Mouse (Mus musculus) E14TG2a.4 (cell line): ENCODE results near the gene Smarcc2.

Experiments used
- CTCF ChIP-seq: conservative IDR thresholded peaks from 2 replicates; pipeline ENCODE4 v1.5.1; 2014; ENCODE audit warnings: low read length
- NANOG ChIP-seq: IDR thresholded peaks from 2 replicates; pipeline ENCODE4 v1.6.1; 2014; ENCODE audit warnings: borderline replicate concordance, low read length, mixed read lengths
- POU5F1 ChIP-seq: IDR thresholded peaks from 2 replicates; pipeline ENCODE4 v1.6.1; 2014; ENCODE audit warnings: low read length, borderline replicate concordance

DNA sequence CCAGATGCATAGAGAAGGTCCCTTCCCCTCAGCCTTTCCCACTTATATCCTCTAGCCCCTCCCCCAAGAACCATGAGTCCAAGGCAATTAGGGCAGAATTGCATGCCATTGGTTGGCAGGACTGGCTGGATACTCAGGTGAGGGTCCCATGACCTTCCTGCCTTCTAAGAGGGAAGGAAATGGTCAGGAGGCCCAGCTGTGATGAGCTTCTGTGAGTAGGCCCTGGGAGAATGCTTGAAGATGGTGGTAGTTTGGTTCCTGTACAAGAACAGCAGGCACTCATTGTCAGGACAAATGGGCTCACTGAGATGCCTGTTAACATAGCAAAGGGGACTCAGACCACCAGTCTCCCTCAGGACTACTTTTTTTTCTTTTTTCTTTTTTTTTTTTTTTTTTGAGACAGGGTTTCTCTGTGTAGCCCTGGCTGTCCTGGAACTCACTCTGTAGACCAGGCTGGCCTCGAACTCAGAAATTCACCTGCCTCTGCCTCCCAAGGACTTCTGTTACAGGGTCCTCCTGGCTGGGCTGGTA lies 79.4 kb downstream of the Smarcc2 start:
- TF ChIP-seq CTCF (no peak), POU5F1 (no peak), NANOG (peak; percentile 93)
